Mouse (Mus musculus) heart, postnatal 0 days (tissue): Measurements from ENCODE around the gene Stat3. TPM values are rescaled to one million over a fixed set of nuclear protein-coding genes. Genes with fewer than 3 reads are reported as not detected.

Experiments used
- ATAC-seq: fragments of 200-750 bp; cut with Nextera tagmentation; 2 replicates; pipeline ENCODE4 v1.8.0; 2017; ENCODE audit warnings: low read depth, moderate number of reproducible peaks, moderate library complexity; ENCODE audit not compliant: insufficient read depth
- DNase-seq: peaks from one replicate; pipeline ENCODE4 v3.0.0-alpha.2; 2016; ENCODE audit warnings: low spot score
- H3K27ac ChIP-seq: fragments of 300-500 bp; sonication (generic); 2 replicates; pipeline ENCODE4 v1.5.1; 2014; ENCODE audit warnings: low read depth, mild to moderate bottlenecking
- H3K27me3 ChIP-seq: fragments of 300-500 bp; sonication (generic); 2 replicates; pipeline ENCODE4 v1.6.1; 2014; ENCODE audit warnings: low read length, mixed read lengths; ENCODE audit not compliant: control insufficient read depth, insufficient read depth
- H3K36me3 ChIP-seq: fragments of 300-500 bp; sonication (generic); replicated peaks from 2 replicates; pipeline ENCODE4 v1.6.1; 2014; ENCODE audit warnings: low read length, mixed read lengths; ENCODE audit not compliant: control insufficient read depth, insufficient read depth
- H3K4me1 ChIP-seq: fragments of 300-500 bp; sonication (generic); 2 replicates; pipeline ENCODE4 v1.6.1; 2014; ENCODE audit warnings: antibody characterized with exemption; ENCODE audit not compliant: control insufficient read depth, insufficient read depth
- H3K4me2 ChIP-seq: fragments of 300-500 bp; sonication (generic); 2 replicates; pipeline ENCODE4 v1.6.1; 2014; ENCODE audit warnings: low read depth, mild to moderate bottlenecking, low read length, moderate library complexity
- H3K4me3 ChIP-seq: fragments of 300-500 bp; sonication (generic); 2 replicates; pipeline ENCODE4 v1.5.1; 2014; ENCODE audit warnings: low read depth, low read length
- H3K9ac ChIP-seq: fragments of 300-500 bp; sonication (generic); replicated peaks from 2 replicates; pipeline ENCODE4 v1.6.1; 2014; ENCODE audit warnings: low read depth, low read length, mixed read lengths
- H3K9me3 ChIP-seq: fragments of 300-500 bp; sonication (generic); replicated peaks from 2 replicates; pipeline ENCODE4 v1.6.1; 2016; ENCODE audit warnings: low read length; ENCODE audit not compliant: control insufficient read depth
- CTCF ChIP-seq: IDR thresholded peaks from 2 replicates; pipeline ENCODE4 v1.5.1; 2016; ENCODE audit warnings: antibody characterized with exemption, control low read depth, low read depth
- EP300 ChIP-seq: IDR thresholded peaks from 2 replicates; pipeline ENCODE4 v1.6.1; 2016; ENCODE audit warnings: antibody characterized with exemption, low read depth
- WGBS: fragments of 180-500 bp; shearing (Covaris S2); extraction: QIAGEN DNeasy Blood & Tissue Kit; methylation state at CpG from one replicate; pipeline ENCODE4 v1.1.7; 2014; 5-methylcytosine and 5-hydroxymethylcytosine counted together
- polyA plus RNA-seq: library from polyadenylated mRNA; unstranded; fragments of >200 nt; fragmentation: Nextera tagmentation; extraction: Ambion mirVana; gene quantifications from 2 replicates; pipeline ENCODE4 v1.2.1, GENCODE M21; 2015
- total RNA-seq: library from RNA; depleted of rRNA; stranded (reverse); fragments of >200 nt; gene quantifications from 2 replicates; pipeline ENCODE4 v1.2.3, GENCODE M21; 2014; ENCODE audit warnings: low replicate concordance

Stat3 gene
- total and polyA plus RNA-seq, 2 experiments from 2014 or later: 65.7 to 105 TPM

DNA sequence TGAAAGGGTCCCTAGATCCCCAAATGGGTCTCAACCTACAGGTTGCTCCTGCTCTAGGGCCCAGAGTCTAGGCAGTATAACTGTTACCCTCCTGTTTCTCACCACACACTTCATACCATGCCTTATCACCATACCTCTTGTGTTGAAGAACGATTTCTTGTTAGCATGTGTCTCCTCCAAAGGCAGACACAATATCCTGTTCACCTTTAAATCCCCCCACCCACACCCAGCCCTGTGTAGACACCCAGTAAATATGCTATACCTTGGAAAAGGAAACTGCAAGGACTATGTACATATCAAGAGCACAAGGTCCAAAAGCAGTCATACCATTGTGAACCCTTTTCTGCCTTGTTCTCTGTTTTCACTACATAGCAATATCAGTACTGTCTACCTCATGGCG, 87.3 kb downstream of the Stat3 start:
- 61% methylated on average over 2 of the region's 2 CpGs for WGBS
- Histone ChIP-seq H3K36me3 (no peaks in the 10 kb centered on the region), H3K4me2 (no peak overlapping the region), H3K4me3 (no peak overlapping the region), H3K4me1 (peaks cover 12% of the 10 kb centered on the region; the same call in 1 of the 2 replicates), H3K27me3 (peaks cover 3% of the 10 kb centered on the region; the same call in 1 of the 2 replicates), H3K9ac (no peak overlapping the region), H3K9me3 (no peaks in the 10 kb centered on the region), H3K27ac (no peak overlapping the region)
- TF ChIP-seq CTCF (no peak), EP300 (no peak)
- ATAC-seq (no peak), DNase-seq (no peak)

DNA sequence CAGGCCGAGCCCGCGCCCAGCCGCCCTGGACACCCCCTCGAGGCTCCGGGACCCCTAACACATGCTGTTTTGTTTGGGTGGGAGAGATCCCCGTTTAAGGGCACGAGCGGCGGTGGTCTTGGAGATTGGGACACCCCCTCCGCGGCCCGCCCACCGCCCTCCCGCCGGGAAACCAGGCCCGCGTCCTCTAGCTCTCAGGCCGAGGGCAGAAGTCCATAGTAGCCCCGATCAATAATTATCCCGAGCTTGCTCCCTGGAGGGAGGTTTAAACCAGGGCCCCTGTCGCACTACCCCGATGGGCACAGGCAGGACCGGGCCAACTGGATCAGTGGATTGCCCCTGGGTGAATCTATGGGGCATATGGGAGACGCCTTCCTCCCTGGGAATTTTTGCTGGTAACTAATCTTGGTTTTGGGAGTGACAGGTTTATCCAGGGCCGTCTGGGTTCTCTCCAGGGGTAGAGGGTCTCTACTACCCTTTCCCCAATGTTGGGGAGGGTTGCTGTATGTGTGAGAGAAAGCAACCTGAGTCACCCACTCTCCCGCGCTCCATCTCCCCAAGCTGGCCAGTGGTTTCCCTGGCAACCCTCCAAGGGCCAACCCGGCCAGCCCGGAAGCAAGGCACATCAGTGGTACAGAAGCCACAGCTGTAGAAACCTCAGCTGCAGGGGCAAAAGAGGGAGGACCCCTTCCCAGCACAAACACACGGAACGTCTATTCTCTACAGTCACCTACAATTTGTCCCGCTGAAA, 88.4 kb downstream of the Stat3 start:
- H3K36me3 ChIP-seq: no peaks in the 10 kb centered on the region
- peak; percentile 42 for ATAC-seq
- no peaks in the 10 kb centered on the region for H3K9me3 ChIP-seq
- DNase-seq: peak; percentile 28
- peaks cover 12% of the 10 kb centered on the region; the same call in 1 of the 2 replicates for H3K4me1 ChIP-seq
- H3K9ac ChIP-seq: peak overlapping the region; percentile 99
- peak overlapping the region; percentile 92 for H3K4me2 ChIP-seq
- no peaks in the 10 kb centered on the region for H3K27me3 ChIP-seq
- peak overlapping the region; percentile 96 for H3K27ac ChIP-seq
- TF ChIP-seq CTCF: no peak
- TF ChIP-seq EP300: no peak
- peak overlapping the region; percentile 100 for H3K4me3 ChIP-seq
- 4% methylated on average over 33 of the region's 33 CpGs for WGBS

DNA sequence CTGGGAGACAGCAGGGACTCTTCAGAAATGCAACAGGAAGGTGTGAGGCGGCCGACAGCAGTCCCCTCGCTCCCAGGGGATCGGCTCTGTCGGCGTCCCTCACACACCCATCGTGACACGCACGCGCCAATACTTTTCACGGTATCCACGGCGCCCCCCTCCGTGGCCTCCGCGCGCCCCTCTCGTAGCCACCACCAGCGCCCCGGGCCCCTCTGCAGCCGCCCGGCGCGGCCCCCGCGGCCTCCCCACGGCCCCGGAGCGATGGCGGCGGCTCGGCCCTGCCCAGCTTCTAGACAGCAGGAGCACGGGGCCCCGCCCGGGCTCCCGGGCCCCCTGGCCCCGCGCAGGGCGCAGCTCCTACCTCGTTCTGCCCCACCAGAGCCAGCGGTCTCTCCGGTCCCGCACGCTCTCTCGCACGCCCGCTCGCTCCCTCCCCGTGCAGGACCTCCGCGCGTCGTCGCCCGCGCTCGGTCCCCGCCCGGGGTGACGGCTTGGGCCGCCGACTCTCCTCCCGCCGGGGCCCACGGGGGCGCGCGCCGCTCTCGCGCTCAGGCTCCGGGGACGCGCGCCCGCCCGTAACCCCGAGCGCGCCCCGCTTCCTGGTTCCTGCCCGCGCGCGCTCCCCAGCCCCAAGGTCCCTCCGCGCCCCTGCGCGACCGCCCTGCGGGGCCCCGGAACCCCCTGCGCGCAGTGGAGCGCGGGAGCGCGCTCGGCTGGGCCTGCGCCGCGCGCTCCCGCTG, 89.1 kb downstream of the Stat3 start, which contains the start of gene Stat5b:
TSS of gene Stat5b (minus strand) at position 687 of the 740 bp plus-strand sequence.
- Histone ChIP-seq H3K27me3 (no peaks in the 10 kb centered on the region), H3K4me1 (peaks cover 12% of the 10 kb centered on the region; the same call in 1 of the 2 replicates), H3K36me3 (no peaks in the 10 kb centered on the region), H3K4me3 (peak within 1 kb of the TSS; percentile 100), H3K9ac (peak within 1 kb of the TSS; percentile 99), H3K9me3 (no peaks in the 10 kb centered on the region), H3K4me2 (peak within 1 kb of the TSS; percentile 92), H3K27ac (peak within 1 kb of the TSS; percentile 96)
- DNase-seq: peak; percentile 55
- peak; percentile 81 for ATAC-seq
- TF ChIP-seq CTCF (no peak), EP300 (no peak)
- under 1% methylated on average over 73 of the region's 104 CpGs for WGBS

DNA sequence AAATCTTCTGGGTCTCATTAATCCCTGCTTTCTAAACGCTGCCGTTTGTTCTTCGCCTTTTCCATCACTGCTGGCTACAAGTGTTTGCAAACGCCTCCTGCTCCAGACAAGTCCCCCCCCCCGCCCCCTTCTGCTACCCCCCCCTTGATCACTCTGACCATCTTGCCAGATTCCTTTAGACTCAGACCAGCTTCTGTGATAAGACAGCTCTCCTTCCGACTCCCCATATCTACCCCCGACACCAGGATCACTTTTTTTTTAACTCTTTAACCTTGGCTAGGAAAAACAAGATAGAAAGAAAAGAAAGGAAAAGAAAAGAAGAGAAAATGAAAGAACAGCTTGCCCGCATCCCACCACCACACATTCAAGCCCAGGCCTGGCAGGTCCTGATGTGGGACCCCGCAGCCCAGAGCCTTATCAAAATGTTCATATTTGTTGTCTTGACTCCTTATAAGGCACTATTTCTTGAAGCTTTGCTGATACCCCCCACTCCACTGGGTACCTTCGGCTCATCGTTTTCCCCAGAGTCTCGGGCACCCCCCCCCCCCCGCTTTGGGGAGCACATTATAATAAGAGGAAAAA, 89.8 kb downstream of the Stat3 start:
- TF ChIP-seq EP300 (no peak), CTCF (no peak)

DNA sequence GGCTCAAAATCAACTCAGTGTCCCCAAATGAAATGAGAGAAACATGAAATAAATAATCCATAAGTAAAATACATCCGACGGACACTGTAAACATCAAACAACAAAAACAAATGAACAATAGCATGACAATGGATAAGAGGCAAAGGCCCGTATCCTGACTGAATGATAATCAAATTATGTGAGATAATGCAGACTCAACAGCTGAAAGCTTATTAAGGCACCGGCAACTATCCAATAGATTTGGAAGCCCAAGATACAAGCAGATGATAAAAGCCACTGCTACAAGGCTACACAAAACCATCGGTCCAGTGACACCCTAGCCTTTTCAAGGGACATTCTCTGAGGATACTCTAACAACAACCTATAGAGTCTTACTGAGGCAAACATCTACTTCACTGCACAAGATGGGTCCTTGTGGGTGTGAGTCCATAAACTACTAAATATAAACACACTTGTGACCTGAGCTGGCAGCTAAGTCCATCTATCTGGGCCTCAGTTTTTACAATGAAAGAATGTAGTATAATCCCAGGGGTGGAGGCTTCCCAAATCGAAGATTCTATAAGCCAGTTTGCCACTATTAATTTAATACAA, 90.5 kb downstream of the Stat3 start:
- Histone ChIP-seq H3K4me3 (peak overlapping the region; percentile 100), H3K27ac (peak overlapping the region; percentile 96; the same call in 1 of the 2 replicates), H3K27me3 (no peaks in the 10 kb centered on the region), H3K36me3 (no peaks in the 10 kb centered on the region), H3K9ac (peak overlapping the region; percentile 99; the same call in 1 of the 2 replicates), H3K4me1 (peaks cover 16% of the 10 kb centered on the region; the same call in 1 of the 2 replicates), H3K9me3 (no peaks in the 10 kb centered on the region), H3K4me2 (peak overlapping the region; percentile 92)
- DNase-seq (no peak), ATAC-seq (no peak)
- TF ChIP-seq CTCF (no peak), EP300 (no peak)
- 33% methylated on average over 6 of the region's 6 CpGs for WGBS

More for the DNA sequence above, 89.8 kb downstream of the Stat3 start:
- peak overlapping the region; percentile 92 for H3K4me2 ChIP-seq
- H3K9me3 ChIP-seq: no peaks in the 10 kb centered on the region
- H3K27me3 ChIP-seq: no peaks in the 10 kb centered on the region
- DNase-seq (no peak), ATAC-seq (no peak)
- 2% methylated on average over 13 of the region's 13 CpGs for WGBS
- no peaks in the 10 kb centered on the region for H3K36me3 ChIP-seq
- peak overlapping the region; percentile 100 for H3K4me3 ChIP-seq
- peaks cover 12% of the 10 kb centered on the region; the same call in 1 of the 2 replicates for H3K4me1 ChIP-seq
- peak overlapping the region; percentile 99 for H3K9ac ChIP-seq
- H3K27ac ChIP-seq: peak overlapping the region; percentile 96
